Mouse (Mus musculus): ENCODE data around the gene Gstt1. TPM values are rescaled to one million over a fixed set of nuclear protein-coding genes. Genes with fewer than 3 reads are reported as not detected.
"Not testable (repeated sequence)": the region's sequence is repeated elsewhere in the genome, so short reads cannot be mapped to it uniquely, and the experiment has no call there.

Gstt1 gene
- polyA plus RNA-seq, 1 experiment from 2014 or later: 4.8 TPM

DNA sequence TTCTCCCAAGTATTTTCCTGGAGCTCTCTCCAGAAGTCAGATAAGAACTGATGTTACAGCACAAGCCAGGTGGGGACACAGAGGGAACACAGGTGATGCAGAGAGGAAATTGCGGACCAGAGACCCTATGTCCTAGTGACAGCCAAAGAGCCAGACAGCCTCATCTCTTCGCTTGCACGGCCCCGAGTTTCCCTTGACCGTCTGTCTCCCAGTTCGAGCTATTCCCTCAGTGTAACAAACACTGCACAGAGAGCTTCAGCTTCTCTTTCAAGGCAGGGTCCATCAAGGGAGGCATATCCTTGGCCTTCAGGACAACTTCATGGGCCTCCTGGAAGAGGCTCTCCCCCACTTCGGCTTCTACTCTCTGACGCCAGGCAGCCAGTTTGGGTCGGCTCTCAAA, 23.8 kb downstream of the Gstt1 start:
- Histone ChIP-seq H3K4me2 (replicated peaks) (no peak overlapping the region), H3K4me3 (replicated peaks) (no peak overlapping the region), H3K27ac (no peak overlapping the region), H3K9me3 (no peaks in the 10 kb centered on the region), H3K4me1 (replicated peaks) (peaks cover 9% of the 10 kb centered on the region), H3K27me3 (peaks cover 33% of the 10 kb centered on the region), H3K36me3 (no peaks in the 10 kb centered on the region), H3K9ac (replicated peaks) (no peak overlapping the region)
- 90% methylated on average over 9 of the region's 9 CpGs for WGBS
- no peak for ATAC-seq

DNA sequence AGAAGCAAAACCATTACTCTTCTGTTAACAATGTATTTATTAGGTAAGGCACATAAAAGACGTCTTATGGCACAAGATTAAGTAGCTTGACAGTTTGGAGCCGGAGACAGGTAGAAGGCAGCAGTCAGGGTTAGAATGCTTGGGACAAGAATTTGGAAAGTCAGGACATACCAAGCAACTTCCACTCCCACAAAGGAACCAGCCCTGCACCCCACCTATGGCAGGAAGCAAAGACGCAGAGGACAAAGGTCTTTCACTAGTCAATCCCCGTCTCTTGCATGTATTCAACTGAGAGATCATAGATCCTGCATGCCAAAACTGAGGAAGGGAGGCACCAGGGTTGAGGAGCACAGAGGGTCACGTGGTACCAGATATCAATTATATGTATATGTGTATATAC, 24.3 kb downstream of the Gstt1 start:
- Histone ChIP-seq H3K27ac (no peak overlapping the region), H3K4me3 (replicated peaks) (no peak overlapping the region), H3K4me1 (replicated peaks) (peaks cover 9% of the 10 kb centered on the region), H3K36me3 (no peaks in the 10 kb centered on the region), H3K27me3 (peaks cover 28% of the 10 kb centered on the region), H3K9ac (replicated peaks) (no peak overlapping the region), H3K9me3 (no peaks in the 10 kb centered on the region), H3K4me2 (replicated peaks) (no peak overlapping the region)
- 93% methylated on average over 5 of the region's 5 CpGs for WGBS
- ATAC-seq: no peak

- peak; percentile 96 for ATAC-seq
- Histone ChIP-seq H3K9ac (replicated peaks) (peak within 1 kb of the TSS; percentile 77), H3K4me2 (replicated peaks) (peak within 1 kb of the TSS; percentile 92), H3K4me3 (replicated peaks) (peak within 1 kb of the TSS; percentile 68), H3K9me3 (no peaks in the 10 kb centered on the region), H3K4me1 (replicated peaks) (peaks cover 9% of the 10 kb centered on the region), H3K36me3 (no peaks in the 10 kb centered on the region), H3K27ac (no peak within 1 kb of the TSS), H3K27me3 (peaks cover 19% of the 10 kb centered on the region)
- WGBS: under 1% methylated on average over 47 of the region's 47 CpGs
Observed at GRCm38 (mm10) chr10:75772795-75773664, 25.4 kb downstream of the Gstt1 start, which contains the start of gene Ddt. TSS of gene Ddt (minus strand) at chr10:75773414.

DNA sequence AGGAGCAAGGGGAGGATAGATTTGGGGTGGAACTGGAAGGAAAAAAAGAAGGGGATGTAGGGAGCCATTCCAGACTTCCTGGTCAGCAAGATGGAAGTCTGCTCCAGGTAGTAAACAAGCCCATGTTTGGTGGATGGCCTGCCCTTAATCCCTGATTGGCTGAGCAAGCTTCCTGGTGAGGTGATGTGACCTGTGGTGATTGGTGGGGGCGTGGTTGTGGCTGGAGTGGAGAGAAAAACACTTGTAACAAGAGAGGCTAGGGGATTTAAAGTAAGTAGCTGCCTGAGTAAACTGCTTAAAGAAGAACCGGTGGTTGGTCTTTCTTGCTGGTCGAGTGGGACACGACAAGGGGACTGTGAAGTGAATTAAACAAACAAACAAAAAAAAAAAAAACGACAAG, 30.6 kb downstream of the Gstt1 start:
- H3K36me3 ChIP-seq; H3K9me3 ChIP-seq; H3K4me3 ChIP-seq (replicated peaks); H3K27me3 ChIP-seq; H3K4me2 ChIP-seq (replicated peaks); ATAC-seq; H3K27ac ChIP-seq; H3K9ac ChIP-seq (replicated peaks): not testable (repeated sequence)
- peaks cover 18% of the 10 kb centered on the region for H3K4me1 ChIP-seq (replicated peaks)
- 30% methylated on average over 5 of the region's 5 CpGs for WGBS

DNA sequence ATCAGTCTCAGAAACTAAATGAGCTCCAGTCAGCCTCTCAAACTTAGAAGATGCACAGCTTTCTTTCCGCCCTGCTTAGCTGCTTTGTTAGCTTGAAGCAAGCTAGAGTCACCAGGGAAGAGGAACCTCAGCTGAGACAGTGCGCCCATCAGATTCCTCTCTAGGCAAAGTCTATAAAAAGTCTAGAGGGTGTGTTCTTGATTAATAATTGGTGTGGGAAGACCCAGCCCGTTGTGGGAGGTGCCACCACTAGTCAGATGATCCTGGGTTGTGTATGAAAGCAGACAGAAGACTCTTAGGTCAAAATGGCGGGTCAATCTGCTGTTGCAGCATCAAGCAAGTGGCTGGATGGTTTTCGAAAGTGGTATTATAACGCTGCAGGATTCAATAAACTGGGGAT, 31.5 kb downstream of the Gstt1 start:
- Histone ChIP-seq H3K9me3 (no peaks in the 10 kb centered on the region), H3K36me3 (no peaks in the 10 kb centered on the region), H3K9ac (replicated peaks) (no peak overlapping the region), H3K4me1 (replicated peaks) (peaks cover 15% of the 10 kb centered on the region), H3K4me2 (replicated peaks) (no peak overlapping the region), H3K4me3 (replicated peaks) (no peak overlapping the region), H3K27ac (no peak overlapping the region), H3K27me3 (no peaks in the 10 kb centered on the region)
- ATAC-seq: no peak
- WGBS: 85% methylated on average over 6 of the region's 6 CpGs

- Histone ChIP-seq H3K9ac (replicated peaks) (peak overlapping the region; percentile 55), H3K4me1 (replicated peaks) (peaks cover 18% of the 10 kb centered on the region)
- WGBS: under 1% methylated on average over 27 of the region's 27 CpGs
Observed at GRCm38 (mm10) chr10:75764519-75765473, 33.6 kb downstream of the Gstt1 start.

DNA sequence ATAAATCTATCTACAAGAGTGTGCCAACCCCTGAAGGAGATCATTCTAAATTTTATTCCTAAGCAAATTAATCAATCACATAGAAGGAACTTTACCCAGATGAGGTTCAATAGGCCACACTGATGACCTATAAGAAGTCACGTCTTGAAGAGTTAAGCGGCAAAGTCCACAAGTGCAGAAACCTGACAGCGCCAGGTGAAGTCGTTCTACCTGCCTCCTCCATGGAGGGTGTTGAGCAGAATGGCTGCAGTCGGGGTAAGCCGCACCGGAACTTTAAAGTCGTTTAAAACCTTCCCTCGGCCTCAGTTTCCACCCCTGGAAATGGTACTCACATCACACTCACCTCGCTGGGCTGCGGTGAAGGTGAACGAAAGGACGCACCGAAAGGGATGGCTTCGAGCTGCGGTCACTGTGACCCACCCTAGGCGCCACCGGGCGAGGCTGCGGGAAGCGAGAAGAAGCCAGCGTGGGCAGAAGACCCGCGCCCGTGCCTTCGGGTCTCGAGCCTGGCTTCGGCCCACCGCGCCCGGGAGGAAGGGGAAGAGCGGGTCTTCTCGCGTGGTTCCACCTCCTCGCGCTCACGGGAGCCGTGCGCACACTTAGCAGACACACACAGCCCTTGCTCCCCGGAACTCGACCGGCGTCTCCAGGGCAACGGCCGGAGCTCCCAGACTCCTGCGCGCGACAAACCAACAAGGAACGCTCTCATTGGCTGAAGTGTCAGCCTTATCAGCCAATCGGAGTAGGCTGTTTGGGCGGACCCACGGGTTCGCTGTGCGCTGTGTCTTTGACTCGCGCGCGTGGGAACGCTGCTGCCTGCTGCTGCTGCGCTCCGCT, 34.5 kb downstream of the Gstt1 start, which contains the start of gene Cabin1:
Cabin1 (minus strand) TSS at position 660 of the 837 bp plus-strand sequence.
- H3K4me1 ChIP-seq (replicated peaks): peaks cover 18% of the 10 kb centered on the region
- H3K4me3 ChIP-seq (replicated peaks): peak within 1 kb of the TSS; percentile 77
- H3K9ac ChIP-seq (replicated peaks): peak within 1 kb of the TSS; percentile 87
- under 1% methylated on average over 60 of the region's 61 CpGs for WGBS
- no peaks in the 10 kb centered on the region for H3K9me3 ChIP-seq
- peaks cover 8% of the 10 kb centered on the region for H3K36me3 ChIP-seq
- ATAC-seq: peak; percentile 99
- H3K4me2 ChIP-seq (replicated peaks): peak within 1 kb of the TSS; percentile 86
- peak within 1 kb of the TSS; percentile 77 for H3K27ac ChIP-seq
- H3K27me3 ChIP-seq: no peaks in the 10 kb centered on the region

More at GRCm38 (mm10) chr10:75764519-75765473, 33.6 kb downstream of the Gstt1 start:
- Histone ChIP-seq H3K27me3 (no peaks in the 10 kb centered on the region), H3K27ac (peak overlapping the region; percentile 77), H3K4me3 (replicated peaks) (peak overlapping the region; percentile 77), H3K9me3 (no peaks in the 10 kb centered on the region), H3K36me3 (peaks cover 8% of the 10 kb centered on the region), H3K4me2 (replicated peaks) (peak overlapping the region; percentile 86)
- peak; percentile 65 for ATAC-seq

GRCm38 (mm10) chr10:75762413-75762812, 36.0 kb downstream of the Gstt1 start:
- no peaks in the 10 kb centered on the region for H3K27me3 ChIP-seq
- H3K9me3 ChIP-seq: no peaks in the 10 kb centered on the region
- peaks cover 14% of the 10 kb centered on the region for H3K36me3 ChIP-seq
- no peak overlapping the region for H3K9ac ChIP-seq (replicated peaks)
- peaks cover 18% of the 10 kb centered on the region for H3K4me1 ChIP-seq (replicated peaks)
- H3K4me3 ChIP-seq (replicated peaks): no peak overlapping the region; the same call in 1 of the 2 replicates
- no peak overlapping the region for H3K27ac ChIP-seq
- WGBS: 93% methylated on average over 3 of the region's 3 CpGs
- no peak for ATAC-seq
- peak overlapping the region; percentile 36 for H3K4me2 ChIP-seq (replicated peaks)

DNA sequence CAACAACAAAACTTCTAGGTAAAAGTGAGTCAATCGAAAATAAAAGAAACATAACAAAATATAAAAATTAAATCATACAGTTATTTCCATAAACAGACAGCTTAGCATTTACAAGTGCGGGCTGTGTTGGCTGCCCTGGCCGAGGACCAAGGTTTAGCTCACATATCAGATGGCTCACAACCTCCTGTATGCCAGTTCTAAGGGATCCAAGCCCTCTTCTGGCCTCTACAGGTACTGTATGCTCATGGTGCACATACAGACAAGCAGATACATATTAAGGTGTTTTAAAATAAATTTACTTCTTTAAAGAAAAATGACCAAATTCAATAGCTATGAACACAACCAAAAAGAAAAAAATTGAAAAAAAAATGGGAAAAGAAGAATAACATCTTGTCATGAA, 38.1 kb downstream of the Gstt1 start:
- WGBS: over 99% methylated on average over 3 of the region's 3 CpGs
- Histone ChIP-seq H3K9me3 (no peaks in the 10 kb centered on the region), H3K27ac (no peak overlapping the region), H3K4me1 (replicated peaks) (peaks cover 18% of the 10 kb centered on the region), H3K4me2 (replicated peaks) (no peak overlapping the region), H3K36me3 (peaks cover 14% of the 10 kb centered on the region), H3K9ac (replicated peaks) (no peak overlapping the region), H3K27me3 (no peaks in the 10 kb centered on the region), H3K4me3 (replicated peaks) (no peak overlapping the region)
- no peak for ATAC-seq

DNA sequence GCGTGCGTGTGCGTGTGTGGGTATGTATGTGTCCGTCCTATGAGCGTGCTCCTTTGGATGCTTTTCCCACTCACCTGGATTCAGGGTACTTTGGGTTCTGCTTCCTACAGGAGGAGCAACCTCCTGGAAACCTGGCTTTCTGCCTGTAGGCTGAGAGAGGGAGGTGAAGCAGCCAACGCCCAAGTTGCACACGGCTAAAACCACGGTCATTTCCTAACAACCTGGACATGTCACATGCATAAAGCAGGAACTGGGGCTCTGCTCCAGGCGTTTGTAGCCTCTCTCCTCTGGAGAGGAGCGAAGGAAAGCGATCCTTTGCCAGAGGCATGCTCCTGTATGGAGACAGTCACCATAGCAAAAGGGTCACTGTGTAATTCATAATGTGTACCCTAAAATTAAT, 41.7 kb downstream of the Gstt1 start:
- H3K9me3 ChIP-seq: no peaks in the 10 kb centered on the region
- no peak overlapping the region for H3K27ac ChIP-seq
- WGBS: 96% methylated on average over 11 of the region's 11 CpGs
- H3K27me3 ChIP-seq: no peaks in the 10 kb centered on the region
- ATAC-seq: no peak
- H3K4me1 ChIP-seq (replicated peaks): 0 out of 2 replicates have a peak, but pooled peaks cover 1% of the 10 kb centered on the region
- H3K4me2 ChIP-seq (replicated peaks): no peak overlapping the region
- no peak overlapping the region for H3K9ac ChIP-seq (replicated peaks)
- peaks cover 48% of the 10 kb centered on the region for H3K36me3 ChIP-seq
- H3K4me3 ChIP-seq (replicated peaks): no peak overlapping the region

- H3K27ac ChIP-seq: no peak overlapping the region
- H3K4me1 ChIP-seq (replicated peaks): no peaks in the 10 kb centered on the region
- WGBS: 51% methylated on average over 3 of the region's 3 CpGs
- no peak overlapping the region for H3K4me3 ChIP-seq (replicated peaks)
- H3K36me3 ChIP-seq: peaks cover 92% of the 10 kb centered on the region
- H3K9me3 ChIP-seq: no peaks in the 10 kb centered on the region
- H3K4me2 ChIP-seq (replicated peaks): no peak overlapping the region
- no peaks in the 10 kb centered on the region for H3K27me3 ChIP-seq
- no peak overlapping the region for H3K9ac ChIP-seq (replicated peaks)
- peak; percentile 92 for ATAC-seq
Observed at GRCm38 (mm10) chr10:75744017-75744416, 54.4 kb downstream of the Gstt1 start.

Data from midbrain, embryonic 13.5 days (tissue).